Mouse (Mus musculus) macrophage (primary cell): ENCODE data around the gene Selenos. TPM values are rescaled to one million over a fixed set of nuclear protein-coding genes. Genes with fewer than 3 reads are reported as not detected.

ENCODE experiments used
- H3K27ac ChIP-seq: fragments of 350-480 bp; formaldehyde crosslinking; 2 replicates; pipeline ENCODE4 v1.9.0; 2021
- H3K36me3 ChIP-seq: fragments of 350-480 bp; formaldehyde crosslinking; 2 replicates; pipeline ENCODE4 v1.9.0; 2021; ENCODE audit errors: inconsistent target
- H3K4me3 ChIP-seq: fragments of 350-480 bp; formaldehyde crosslinking; 2 replicates; pipeline ENCODE4 v1.9.0; 2021; ENCODE audit errors: inconsistent target
- H3K79me2 ChIP-seq: fragments of 350-480 bp; formaldehyde crosslinking; 2 replicates; pipeline ENCODE4 v1.9.0; 2021; ENCODE audit errors: inconsistent target
- WGBS: methylation state at CpG from one replicate; pipeline ENCODE4 v1.1.7; 2026; ENCODE audit warnings: inconsistent platforms; ENCODE audit not compliant: missing documents; 5-methylcytosine and 5-hydroxymethylcytosine counted together
- polyA plus RNA-seq: library from polyadenylated mRNA; stranded (reverse); fragments of 250-400 nt; gene quantifications from 3 replicates; pipeline ENCODE4 v1.2.4, GENCODE M21; 2018; ENCODE audit warnings: inconsistent platforms

Gene Selenos
- polyA plus RNA-seq, 1 experiment from 2014 or later = 70.7 TPM

DNA sequence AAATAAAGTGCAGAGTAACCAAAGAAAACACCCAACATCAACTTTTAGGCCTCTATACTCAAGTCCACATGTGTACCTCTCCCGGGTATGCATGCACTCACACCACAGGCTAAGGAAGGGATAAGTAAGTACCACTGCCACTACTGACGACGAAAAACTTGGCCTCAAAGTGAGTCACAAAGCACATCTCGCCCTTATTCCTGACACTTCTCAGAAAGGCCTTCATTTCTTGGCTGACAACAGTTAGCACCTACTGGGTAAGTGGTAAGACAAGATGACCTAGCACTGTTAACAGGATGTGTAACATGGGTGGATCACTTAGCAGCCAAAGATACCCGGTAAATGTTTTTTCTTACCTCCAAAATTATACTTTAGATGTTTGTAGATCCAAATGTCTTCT is 25.1 kb downstream of the Selenos start:
- Histone ChIP-seq H3K4me3 (no peak overlapping the region), H3K36me3 (no peaks in the 10 kb centered on the region), H3K79me2 (no peaks in the 10 kb centered on the region), H3K27ac (no peak overlapping the region)
- 94% methylated on average over 5 of the region's 5 CpGs for WGBS

DNA sequence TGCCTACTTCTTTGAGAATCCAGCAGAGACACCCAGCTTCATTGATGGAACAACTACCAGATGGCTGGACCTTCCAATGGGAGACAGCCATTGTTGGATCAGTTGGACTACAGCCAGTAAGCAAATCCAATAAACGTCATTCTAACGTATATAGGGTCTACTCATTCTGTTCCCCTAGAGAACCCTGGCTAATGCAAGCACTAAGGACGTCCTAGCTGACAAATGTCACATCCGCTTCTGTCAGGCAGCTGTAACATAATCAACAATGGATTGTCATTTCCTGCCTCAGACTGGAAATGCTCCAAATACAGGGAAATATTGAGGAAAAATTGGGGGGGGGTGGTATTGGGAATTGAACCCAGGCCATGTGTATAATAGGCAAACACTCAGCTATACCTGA is 26.3 kb downstream of the Selenos start:
- WGBS = 84% methylated on average over 4 of the region's 4 CpGs
- Histone ChIP-seq H3K4me3 (no peak overlapping the region), H3K36me3 (no peaks in the 10 kb centered on the region), H3K79me2 (peaks cover under 1% of the 10 kb centered on the region; the same call in 1 of the 2 replicates), H3K27ac (no peak overlapping the region)

DNA sequence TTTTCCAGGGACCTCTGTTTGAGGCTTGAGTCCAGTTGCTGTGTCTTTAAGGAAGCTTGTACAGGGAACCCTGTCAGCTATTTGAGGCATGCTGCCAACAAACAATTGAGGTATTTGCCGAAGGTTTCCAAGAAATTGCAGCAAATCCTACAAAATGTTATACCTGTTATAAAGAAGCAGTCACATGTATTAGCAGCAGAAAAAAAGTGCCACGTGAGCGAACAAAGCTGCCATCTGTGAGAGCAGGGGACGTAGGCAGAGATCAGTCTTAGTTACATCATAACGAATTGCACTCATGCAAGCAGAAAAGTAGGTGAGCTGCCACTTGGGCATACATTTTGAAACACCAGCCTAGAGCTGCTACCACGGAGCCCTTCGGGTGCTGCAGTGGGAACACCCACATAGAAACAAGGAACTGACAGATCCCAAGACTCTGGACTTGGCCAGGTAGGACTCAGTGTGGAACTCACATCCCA is 27.2 kb downstream of the Selenos start:
- Histone ChIP-seq H3K36me3 (no peaks in the 10 kb centered on the region), H3K27ac (no peak overlapping the region), H3K4me3 (no peak overlapping the region), H3K79me2 (peaks cover 9% of the 10 kb centered on the region; the same call in 1 of the 2 replicates)
- WGBS = 55% methylated on average over 7 of the region's 7 CpGs

DNA sequence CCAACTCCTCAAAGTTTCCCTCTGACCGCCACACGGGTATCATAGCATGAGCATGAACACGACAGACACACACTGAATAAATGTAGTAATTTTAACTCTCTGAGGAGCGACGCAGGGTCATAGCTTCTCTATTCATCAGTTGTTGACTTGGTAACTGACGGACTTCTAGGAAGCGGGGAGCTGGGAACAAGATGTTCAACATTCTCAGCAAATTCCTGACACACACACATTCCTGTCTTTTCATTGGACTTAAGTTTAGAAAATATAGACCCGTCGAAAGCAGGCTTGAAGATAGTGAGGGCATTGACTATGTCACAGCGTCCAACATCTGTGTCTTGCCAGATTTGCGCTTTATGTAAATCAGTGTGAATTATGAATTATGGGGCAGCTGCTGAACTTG is 27.8 kb downstream of the Selenos start:
- H3K36me3 ChIP-seq = no peaks in the 10 kb centered on the region
- no peak overlapping the region for H3K27ac ChIP-seq
- no peak overlapping the region for H3K4me3 ChIP-seq
- 89% methylated on average over 11 of the region's 11 CpGs for WGBS
- H3K79me2 ChIP-seq = peaks cover 15% of the 10 kb centered on the region

DNA sequence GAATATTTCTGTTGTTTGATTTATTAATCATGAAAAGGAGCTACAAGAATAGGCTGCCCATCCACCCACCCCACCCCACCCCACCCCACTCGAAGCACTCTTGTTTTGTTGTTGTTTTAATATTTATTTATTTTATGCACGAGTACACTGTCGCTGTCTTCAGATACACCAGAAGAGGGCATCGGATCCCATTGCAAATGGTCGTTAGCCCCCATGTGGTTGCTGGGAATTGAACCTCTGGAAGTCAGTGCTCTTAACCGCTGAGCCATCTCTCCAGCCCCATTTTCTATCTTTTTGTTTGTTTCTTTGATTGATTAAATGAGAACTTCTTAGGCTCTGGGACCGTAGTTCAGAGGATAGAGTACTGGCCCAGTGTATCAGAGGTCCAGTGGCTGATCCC is 28.5 kb downstream of the Selenos start:
- Histone ChIP-seq H3K36me3 (no peaks in the 10 kb centered on the region), H3K4me3 (no peak overlapping the region), H3K27ac (no peak overlapping the region), H3K79me2 (peaks cover 22% of the 10 kb centered on the region)
- WGBS = 21% methylated on average over 7 of the region's 7 CpGs

DNA sequence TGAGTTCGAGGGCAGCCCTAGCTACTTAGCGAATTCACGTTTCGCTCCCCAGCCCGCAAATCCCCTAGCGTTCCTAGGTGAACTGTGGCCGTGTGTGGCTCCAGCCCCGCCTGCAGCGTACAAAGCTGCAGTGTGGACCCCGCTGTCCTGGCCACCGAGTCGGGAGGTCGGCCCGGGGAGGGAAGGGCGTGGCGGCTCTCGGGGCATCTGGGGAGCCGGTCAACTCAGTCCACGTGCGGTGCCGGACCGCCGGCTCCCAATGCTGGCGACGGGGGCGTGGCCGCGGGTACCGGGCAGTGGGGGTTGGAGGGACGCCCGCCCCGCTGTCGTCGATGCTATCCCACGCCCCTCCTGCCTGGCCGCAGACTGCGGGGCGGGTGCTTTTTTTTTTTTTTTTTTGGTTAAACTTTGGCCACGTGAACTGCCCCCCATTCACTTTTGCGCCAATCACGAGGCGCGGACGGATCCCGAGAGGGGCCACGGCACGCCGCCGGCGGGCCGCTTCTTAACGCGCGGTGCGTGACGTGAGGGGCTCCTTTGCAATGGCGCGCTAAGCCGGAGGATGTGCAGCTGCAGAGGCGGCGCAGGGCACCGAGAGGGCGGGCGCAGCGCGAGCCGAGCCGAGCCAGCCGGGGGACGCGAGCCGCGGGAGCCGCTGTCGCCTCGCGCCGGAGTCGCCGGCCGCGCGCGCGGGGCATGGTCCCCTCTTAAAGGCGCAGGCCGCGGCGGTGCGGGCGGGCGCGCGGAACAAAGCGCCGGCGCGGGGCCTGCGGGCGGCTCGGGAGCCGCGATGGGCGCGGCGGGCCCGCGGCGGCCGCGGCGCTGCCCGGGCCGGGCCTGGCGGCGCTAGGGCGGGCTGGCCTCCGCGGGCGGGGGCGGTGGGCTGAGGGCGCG is 29.8 kb downstream of the Selenos start, which contains the start of gene Chsy1:
Gene Chsy1 (plus strand): TSS at position 555 of the 894 bp plus-strand sequence.
- no peak within 1 kb of the TSS for H3K27ac ChIP-seq
- 1% methylated on average over 85 of the region's 123 CpGs for WGBS

DNA sequence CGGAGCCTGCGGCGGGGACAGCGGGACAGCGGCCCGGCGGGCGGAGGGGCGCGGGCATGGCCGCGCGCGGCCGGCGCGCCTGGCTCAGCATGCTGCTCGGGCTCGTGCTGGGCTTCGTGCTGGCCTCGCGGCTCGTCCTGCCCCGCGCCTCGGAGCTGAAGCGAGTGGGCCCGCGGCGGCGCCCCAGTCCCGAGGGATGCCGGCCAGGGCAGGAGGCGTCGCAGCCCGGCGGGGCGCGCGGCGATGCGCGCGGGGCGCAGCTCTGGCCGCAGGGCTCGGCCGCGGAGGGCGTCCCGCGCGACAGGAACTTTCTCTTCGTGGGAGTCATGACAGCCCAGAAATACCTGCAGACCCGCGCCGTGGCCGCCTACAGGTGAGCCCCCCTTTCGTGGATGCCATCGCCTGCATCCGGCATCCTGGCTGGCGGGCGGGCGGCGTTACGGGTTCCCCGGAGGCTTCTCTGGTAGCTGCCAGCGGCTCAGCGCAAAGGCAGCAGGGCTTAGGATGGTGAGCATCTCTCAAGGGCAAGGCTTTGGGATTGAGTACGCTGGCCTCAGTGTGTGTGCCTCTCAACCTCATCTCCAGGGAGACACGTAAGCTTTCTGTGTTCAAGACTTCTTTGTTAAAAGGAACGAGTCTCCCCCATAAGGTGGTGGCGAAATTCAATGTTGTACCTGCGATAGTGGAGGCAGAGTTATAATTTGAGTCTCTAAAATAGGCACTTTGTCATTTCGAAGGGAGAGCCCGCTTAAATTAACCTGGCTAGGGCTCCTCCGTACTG is 30.6 kb downstream of the Selenos start:
- WGBS = under 1% methylated on average over 50 of the region's 77 CpGs
- H3K79me2 ChIP-seq = peaks cover 42% of the 10 kb centered on the region
- H3K4me3 ChIP-seq = peak overlapping the region; percentile 35
- no peak overlapping the region for H3K27ac ChIP-seq
- H3K36me3 ChIP-seq = no peaks in the 10 kb centered on the region

More for the DNA sequence above, 29.8 kb downstream of the Selenos start, which contains the start of gene Chsy1:
- H3K79me2 ChIP-seq = peaks cover 33% of the 10 kb centered on the region
- no peaks in the 10 kb centered on the region for H3K36me3 ChIP-seq
- H3K4me3 ChIP-seq = peak within 1 kb of the TSS; percentile 45

DNA sequence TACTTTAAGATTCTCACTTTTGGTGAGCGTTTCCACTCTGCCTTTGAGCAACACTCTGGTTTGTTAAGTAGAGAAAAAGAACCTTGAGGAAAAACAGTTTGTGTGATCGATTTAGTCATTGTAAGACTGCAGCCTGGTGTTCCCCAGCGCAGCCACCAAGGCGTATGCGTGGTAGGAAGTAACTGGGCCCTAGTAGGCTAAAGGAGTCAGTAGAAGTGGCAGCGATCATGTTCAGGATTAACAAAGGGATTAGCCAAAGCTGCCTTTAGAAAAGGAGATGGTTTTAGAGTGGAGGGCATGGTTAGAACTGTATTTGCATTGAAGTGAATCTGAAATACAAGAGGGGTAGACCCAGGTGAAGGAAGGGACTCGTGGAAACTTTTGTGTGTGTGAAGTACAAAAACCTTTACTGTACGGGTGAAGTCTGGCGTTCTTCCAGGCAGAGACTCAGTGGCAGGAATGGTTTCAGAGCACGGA is 31.2 kb downstream of the Selenos start:
- Histone ChIP-seq H3K27ac (no peak overlapping the region), H3K36me3 (no peaks in the 10 kb centered on the region), H3K4me3 (peak overlapping the region; percentile 35), H3K79me2 (peaks cover 48% of the 10 kb centered on the region)
- 17% methylated on average over 10 of the region's 10 CpGs for WGBS

DNA sequence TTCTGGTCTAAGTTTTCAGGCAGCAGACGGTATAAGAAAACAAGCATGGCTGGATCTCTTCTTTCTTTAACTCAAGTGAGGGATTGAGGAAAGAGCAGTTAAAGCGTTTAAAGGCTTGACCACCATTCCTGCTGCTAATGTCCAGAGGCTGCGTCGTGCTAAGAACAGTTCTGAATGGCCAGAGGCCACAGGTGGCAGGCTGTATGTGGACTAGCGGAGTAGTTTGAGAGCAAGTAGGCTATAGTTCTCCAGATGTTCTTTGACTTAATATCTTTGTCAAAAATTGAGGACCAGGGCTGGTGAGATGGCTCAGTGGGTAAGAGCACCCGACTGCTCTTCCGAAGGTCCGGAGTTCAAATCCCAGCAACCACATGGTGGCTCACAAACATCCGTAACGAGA is 31.8 kb downstream of the Selenos start:
- 78% methylated on average over 10 of the region's 10 CpGs for WGBS
- H3K36me3 ChIP-seq = no peaks in the 10 kb centered on the region
- no peak overlapping the region for H3K27ac ChIP-seq
- H3K4me3 ChIP-seq = no peak overlapping the region
- H3K79me2 ChIP-seq = peaks cover 53% of the 10 kb centered on the region

DNA sequence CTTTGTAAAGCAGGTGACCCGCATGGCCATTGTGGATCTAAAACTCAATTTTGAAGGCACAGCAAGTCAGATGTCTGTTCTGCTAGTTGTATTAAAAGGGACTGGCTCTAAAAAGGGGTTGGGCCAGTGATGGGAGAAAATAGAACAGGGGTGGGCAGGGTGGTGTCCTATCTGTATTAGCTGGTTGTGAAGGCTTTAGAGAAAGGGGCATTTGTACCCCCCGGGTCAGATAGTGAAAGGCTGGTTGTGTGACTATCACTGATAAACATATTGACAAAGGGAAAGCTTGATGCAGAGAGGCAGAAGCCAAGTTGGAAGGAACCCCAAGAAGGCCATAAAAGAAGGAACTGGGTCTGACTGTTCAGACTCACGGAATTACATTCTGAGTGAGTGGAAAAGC is 34.1 kb downstream of the Selenos start:
- no peaks in the 10 kb centered on the region for H3K36me3 ChIP-seq
- 79% methylated on average over 3 of the region's 3 CpGs for WGBS
- H3K4me3 ChIP-seq = no peak overlapping the region
- H3K27ac ChIP-seq = no peak overlapping the region
- peaks cover 75% of the 10 kb centered on the region for H3K79me2 ChIP-seq

DNA sequence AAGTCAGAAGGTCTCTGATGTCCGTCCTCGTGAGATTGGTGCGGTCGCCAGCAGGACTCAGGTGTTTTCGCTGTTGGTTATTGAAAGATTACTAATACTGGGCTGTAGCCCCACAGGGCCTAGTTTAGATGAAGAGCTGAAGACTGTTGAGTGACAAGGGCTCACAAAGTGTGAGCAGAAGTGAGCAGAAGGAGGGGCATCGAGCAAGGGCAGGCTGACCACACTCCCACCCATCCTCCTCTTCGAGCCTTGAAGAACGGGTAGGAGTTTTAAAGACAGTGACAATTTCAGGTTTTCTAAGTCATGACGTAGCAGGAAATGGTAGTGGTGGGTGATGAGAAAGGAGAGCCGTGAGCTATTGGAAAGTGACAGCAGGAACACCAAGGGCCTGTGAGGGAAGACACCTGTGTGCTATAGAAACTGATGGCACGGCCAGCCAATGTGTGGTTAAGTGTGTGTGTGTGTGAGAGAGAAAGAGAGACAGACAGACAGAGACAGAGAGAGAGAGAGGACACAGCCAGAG is 36.4 kb downstream of the Selenos start:
- H3K79me2 ChIP-seq = peaks cover 88% of the 10 kb centered on the region
- H3K27ac ChIP-seq = no peak overlapping the region
- H3K36me3 ChIP-seq = no peaks in the 10 kb centered on the region
- H3K4me3 ChIP-seq = no peak overlapping the region
- WGBS = 65% methylated on average over 11 of the region's 11 CpGs

DNA sequence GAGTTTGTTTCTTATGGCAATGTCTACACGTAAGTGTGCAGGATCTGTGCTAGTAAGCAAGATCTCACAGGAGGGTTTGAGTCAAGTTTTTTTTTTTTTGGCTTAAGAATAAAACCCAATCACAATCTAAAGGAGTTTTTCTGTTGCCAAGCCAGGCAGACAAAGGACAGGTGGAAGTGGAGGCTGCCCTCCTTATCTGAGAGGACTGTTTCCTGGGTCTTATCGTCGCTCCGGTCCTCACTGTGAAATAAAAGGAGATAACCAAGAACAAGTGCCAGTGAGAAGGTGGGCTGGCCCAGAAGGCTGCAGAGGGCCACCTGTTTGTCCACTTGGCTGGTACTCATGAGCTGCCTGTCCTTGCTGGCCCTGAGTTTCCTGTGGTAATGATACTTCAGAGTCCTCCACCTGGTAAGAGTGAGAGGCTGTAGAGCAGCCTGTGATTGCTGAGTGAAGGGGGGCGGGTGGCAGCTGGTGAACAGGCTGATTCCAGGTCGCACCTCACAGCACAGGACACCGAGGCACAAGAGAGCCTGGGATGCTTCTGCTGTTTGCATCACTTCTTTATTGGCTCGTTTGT is 37.5 kb downstream of the Selenos start:
- WGBS = 89% methylated on average over 8 of the region's 8 CpGs
- Histone ChIP-seq H3K27ac (no peak overlapping the region), H3K36me3 (no peaks in the 10 kb centered on the region), H3K79me2 (peaks cover 83% of the 10 kb centered on the region), H3K4me3 (no peak overlapping the region)

DNA sequence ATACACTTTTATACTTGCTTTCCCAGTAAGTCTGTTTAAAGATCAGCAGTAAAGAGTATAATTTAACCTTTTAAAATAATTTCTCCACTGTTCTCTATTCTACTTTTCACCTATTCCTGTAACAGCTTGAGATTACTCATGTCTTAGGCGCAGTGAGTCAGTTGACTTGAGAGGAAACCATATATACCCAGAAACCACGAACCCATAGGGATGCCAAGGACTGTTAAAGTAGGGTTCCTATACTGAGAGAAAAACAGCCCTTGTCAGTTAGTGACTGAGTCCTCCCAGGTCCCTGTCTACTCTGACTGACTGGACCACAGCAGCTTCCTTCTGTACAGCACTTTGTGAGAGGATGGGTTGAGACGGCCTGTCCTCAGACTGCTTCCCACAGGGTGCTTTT is 38.6 kb downstream of the Selenos start:
- WGBS = 51% methylated on average over 3 of the region's 3 CpGs
- Histone ChIP-seq H3K4me3 (no peak overlapping the region), H3K27ac (no peak overlapping the region), H3K79me2 (peaks cover 83% of the 10 kb centered on the region), H3K36me3 (no peaks in the 10 kb centered on the region)

DNA sequence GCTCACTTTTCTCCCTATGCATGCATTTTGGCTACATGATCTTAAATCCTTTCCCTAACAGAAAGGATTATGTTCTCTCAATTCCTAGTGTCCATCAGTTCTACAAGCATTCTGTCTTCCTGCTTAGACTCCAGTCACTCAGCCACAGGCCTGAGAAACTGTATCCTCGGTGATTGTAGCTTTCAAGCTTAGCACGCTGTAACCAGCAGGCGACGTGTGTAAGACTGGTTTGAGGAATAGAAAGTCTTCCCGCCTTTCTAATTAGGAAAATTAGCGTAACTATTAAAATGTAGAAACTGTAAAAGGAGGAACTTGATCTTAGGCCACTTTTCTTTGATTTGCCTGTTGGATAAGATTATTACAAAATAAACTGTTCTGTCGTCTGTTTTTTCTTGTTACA is 39.3 kb downstream of the Selenos start:
- WGBS = 21% methylated on average over 7 of the region's 7 CpGs
- Histone ChIP-seq H3K36me3 (no peaks in the 10 kb centered on the region), H3K27ac (no peak overlapping the region)

More for the DNA sequence above, 39.3 kb downstream of the Selenos start:
- H3K79me2 ChIP-seq = peaks cover 83% of the 10 kb centered on the region
- H3K4me3 ChIP-seq = no peak overlapping the region
